Mouse (Mus musculus): ENCODE results near the gene Acss1.

The Acss1 gene

DNA sequence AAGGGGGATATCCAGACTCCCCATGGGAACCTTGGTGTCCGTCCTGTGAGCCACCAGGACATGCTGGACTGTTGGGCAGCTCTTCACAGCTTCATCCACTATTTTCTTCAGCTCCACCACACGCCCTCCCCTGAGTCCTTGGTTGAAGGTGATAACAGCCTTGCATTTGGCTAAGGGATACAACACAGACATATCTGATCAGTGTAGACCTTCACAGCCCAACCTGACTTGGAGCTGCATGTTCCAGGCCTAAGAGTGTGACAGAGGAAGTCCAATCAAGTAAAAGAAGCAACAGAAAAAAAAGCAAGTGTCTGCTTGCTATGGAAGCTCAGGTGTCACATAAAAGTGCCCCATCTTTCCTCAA is 29.9 kb downstream of the Acss1 start:
- no peak for DNase-seq (ENCODE audit: low spot score)

DNA sequence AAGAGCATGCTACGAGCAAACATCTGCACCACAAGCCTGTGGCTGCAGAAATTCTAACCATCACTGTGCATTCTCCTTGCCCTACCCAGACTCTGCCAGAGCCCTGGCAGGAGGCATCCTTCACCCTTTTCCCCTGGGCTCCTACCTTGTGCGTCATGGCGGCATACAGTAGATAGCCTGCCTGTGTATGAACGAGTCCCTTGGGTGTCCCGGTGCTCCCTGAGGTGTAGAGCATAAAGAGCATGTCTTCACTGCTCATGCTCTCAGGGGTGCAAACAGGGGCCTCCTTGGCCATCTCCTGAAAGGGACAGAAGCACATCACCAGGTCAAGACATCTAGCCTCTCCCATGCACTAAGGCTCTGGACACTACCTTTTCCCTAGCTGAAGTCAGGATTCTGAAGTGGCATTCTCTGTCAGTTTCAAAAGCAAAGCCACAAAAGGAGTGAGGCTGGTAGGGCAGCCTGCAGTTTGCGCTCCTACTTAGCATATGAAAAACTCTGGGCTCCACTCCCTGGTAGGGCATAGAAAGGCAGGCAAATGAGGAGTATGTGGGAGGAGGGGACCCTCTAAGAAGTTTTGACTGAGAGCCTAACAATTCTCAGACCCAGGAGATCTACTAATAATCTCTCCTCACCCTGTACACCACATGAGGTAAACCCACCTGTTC is 30.5 kb downstream of the Acss1 start:
- DNase-seq (ENCODE audit: low spot score) = no peak

DNA sequence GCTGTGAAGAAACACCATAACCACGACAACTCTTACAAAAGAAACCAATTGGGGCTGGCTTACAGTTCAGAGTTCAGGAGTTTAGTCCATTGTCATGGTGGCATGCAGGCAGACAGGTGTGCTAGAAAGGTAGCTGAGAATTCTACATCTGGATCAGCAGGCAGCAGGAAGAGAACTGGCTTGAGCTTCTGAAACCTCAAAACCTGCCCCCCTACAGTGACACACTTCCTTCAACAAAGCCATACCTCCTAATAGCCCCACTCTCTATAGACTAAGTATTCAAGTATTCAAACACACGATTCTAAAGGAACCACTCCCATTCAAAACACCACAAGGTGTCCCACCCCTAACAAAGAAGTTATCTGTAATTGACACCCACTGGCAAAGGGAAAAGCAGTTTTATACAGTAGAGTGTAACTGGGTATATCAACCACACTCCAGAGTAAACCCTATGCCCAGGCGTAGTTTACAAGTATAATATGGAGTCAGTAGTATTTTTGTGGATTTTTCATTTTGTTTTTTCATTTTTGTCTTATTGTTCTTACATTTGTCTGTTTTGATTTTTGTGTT is 32.3 kb downstream of the Acss1 start:
- no peak for DNase-seq (ENCODE audit: low spot score)

DNA sequence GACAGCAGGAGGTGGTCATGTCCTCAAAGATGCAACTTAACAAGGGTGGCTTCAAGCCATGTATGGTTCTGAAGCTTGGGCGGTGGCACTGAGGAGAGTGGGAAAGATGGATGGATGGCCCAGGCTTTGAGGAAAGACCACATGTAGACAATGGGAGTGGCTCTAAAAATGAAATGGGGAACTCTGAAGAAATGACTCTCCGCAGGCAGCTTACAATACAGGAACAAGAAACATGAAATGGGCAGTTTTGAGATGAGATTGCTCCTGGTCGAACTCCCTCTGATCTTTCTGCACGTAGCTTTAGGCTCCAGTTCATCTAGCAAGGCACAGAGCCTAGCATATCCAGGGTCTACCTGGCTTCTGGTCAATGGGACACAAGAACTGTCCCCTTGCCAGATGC is 39.0 kb downstream of the Acss1 start:
- DNase-seq (ENCODE audit: low spot score) = no peak

DNA sequence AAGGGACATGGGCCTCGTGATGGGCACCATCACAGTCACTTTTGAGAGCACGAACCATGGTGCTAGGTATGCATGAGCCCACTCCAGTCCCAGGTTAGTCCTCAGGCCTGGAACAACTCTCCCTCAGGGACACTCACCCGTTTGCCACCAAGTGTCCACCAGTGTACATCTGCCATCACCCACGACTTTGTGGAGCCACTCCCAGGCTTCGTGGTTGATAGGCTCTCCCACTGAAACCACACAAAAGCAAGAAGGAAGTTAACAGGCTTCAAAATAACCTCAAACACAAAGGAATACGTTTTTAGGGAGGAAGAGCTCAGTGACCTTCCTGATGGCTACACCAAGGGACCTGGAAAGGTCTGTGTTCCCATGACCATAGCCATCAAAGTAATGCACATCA is 41.2 kb downstream of the Acss1 start:
- no peak for DNase-seq (ENCODE audit: low spot score)

DNA sequence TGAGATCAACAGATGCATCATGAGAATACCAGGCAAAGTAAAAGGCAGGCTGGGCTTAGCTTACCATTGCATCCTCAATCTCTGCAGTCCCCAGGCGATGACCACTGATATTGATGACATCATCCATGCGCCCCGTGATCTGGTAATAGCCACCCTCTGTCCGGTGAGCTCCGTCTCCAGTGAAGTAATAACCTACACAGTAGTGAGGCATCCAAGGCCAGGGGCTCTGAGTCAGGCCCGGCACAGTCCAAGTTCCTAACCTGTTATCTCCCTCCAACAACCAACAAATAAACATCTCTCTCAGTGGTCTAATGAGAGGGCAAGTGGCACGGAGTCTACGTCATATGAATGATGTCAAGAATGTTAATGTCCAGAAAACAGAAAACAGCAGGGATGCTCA is 43.4 kb downstream of the Acss1 start:
- DNase-seq (ENCODE audit: low spot score) = no peak

DNA sequence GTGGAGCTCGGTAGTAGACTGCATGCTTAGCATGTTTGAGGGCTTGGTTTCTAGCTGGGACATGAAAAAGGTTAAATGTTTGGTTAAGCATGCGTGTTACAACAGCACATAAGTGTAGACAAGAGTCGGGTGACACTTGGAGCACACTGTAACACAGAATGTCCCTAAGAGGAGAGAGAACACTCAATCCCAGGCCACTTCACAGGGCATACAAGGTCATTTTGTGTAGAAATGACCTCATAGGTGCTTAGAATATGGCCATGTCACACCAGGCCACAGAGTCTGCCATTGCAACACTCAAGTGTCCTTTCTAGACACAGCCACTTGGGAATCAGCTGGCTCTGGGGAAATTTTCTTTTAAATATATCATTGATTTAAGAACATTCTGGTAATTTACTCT is 44.3 kb downstream of the Acss1 start:
- no peak for DNase-seq (ENCODE audit: low spot score)

DNA sequence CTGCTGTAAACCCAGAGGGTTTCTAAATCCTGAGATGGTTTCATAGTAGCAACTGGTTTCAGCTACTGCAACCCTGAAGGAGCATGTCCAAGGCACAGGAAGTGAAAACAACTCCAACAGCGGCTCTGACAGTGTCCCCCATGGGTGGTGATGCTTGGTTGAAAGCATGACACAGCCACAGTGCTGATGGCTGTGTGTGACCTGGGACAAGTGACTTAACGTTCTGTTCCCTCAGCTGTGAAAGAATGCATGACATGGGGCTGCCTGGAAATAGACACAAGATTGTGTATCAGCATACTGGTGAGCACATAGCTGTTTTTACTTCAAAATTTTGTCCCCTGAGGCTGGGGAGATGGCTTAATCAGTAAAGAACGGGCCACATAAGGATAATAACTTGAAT is 46.6 kb downstream of the Acss1 start:
- no peak for DNase-seq (ENCODE audit: low spot score)

DNA sequence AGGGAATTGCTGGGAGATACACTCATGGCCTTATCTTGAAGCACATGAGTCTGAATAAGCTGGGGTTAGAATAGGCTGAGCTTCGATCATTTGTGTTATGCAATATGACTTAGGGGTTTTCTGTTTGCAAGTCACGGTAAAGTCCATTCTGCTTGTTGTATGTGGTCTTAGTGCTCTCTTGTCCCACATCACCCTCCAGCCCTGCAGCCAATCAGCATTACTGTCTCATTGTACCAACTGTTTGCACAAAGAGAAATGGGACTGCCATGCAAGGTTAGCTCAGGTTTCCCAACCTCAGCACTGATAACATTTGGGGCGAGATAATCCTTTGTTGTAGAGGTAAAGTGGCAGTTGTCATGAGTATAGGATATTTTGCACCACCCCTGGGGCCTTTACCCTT is 58.2 kb downstream of the Acss1 start:
- no peak for DNase-seq (ENCODE audit: low spot score)

DNA sequence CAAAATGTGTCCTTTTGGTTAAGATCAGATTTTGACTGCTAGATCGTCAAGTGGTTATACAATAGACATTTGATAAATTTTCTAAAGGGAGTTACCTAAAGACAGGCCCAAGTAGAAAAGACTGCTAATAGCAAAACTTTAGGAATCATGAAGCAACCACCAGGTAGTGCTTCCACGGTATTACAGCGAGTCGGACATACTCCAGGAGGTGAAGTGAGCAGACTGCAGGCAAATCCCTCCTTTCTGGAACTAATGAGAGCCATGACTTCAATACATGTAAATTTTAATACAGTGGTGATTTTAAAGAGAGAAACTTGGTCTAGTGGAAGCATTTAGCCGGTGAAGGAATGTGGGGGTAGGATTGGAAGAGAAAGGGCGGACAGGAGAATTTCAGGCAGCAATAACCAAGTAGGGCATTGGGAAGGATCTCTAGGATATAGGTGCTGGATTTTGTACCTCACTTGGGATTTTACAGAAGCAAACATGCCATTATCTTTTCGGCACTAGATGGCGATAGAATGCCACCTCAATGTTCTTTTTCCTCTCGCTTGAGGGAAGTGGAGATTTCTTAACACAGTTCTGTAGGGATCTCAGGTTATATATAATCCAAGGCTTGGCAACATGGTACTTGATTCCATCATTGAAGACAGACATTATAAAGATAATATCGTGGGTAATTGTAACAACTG is 59.3 kb downstream of the Acss1 start:
- DNase-seq (ENCODE audit: low spot score) = peak; percentile 91

DNA sequence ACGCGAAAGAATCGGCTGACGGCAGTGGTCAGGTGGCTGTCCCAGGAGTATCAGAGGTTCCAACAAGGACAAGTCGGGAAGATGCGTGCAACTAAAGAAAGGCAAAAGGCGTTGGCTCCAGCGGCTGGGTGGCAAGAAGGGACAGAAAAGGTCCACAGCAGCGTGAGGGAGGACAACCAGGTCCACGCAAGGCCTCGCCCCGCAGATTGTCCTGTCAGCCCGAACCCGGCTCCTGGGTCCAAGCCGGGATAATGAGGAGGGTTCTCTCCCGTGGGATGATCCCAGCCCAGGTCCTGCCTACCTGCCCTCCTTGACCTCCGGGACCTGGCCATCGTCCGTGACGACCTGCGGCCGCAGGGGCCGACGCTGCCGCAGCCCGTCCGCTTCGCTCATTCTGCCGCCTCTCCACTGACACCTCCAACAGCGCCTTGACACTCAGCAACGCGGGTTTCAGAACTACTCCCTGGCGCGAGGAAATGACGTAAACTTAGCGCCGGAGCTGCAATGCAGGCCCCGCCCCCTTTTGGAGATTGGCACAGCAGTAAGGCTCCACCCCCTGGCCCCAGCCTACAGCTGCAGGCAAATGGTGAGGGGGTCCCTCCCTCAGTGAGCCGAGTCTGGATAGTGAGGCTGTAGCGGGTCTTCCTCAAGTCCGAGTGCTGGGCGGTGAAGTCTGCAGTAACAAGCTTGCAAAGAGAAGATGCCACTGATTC is 60.1 kb downstream of the Acss1 start, which contains the start of gene Apmap:
Gene Apmap, minus strand, starts transcription at position 481 of the 713 bp plus-strand sequence.
- DNase-seq (ENCODE audit: low spot score) = peak; percentile 99

DNA sequence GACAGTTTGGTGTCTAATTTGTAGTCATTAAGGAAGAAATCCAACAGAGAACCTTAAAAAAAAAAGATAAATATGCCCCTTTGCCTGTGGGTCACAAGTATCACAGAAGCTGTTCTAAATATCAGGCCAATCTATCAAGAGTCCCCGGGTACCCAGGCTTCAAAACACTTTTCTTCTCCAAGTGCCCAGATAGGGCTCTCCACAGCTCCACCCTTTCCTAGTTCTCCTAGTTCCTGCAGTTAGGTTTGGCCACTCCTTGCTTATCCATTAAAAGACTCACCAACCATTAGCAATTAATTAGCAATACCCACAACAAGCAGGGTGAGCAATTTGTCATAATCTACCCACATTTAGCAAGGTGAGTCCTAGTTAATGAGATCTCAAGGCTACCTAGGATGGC is 61.2 kb downstream of the Acss1 start:
- DNase-seq (ENCODE audit: low spot score) = no peak

DNA sequence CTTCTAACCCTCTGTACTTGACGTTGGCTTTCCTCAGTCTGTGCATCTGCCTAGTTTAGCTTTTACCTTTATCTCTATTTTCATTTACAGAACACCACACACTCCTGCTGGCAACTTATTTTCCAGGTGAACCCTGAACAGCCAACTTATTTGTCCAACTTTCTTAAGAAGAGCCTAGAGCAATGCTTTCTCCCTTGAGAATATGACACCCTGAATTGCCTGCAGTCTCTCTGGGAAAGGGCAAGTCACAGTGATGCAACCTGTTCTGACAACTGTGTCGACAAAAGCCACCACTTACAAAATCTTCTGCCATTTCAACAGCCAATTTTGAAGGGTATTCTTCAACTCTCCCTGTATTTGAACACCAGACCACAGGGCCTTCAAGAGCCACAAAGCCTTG is 63.5 kb downstream of the Acss1 start:
- DNase-seq (ENCODE audit: low spot score) = no peak

DNA sequence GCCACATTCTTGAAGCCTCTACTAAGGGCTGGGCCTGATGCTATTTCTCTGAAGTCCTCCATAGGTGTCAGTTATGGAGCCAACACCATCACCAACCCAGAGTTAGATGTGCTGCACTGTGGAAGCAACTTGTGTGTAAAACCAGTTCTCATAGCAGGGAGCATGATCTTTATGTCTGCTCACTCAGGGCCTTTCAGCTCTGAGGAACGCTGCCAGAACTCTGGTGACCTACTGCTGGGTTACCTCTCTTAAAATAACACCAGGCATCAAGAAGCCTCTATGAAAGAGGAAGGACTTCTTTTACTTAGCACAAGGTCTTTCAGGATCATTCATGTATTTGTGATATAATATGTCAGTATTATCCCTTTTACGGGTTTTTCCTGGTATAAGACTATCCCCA is 66.1 kb downstream of the Acss1 start:
- no peak for DNase-seq (ENCODE audit: low spot score)

DNA sequence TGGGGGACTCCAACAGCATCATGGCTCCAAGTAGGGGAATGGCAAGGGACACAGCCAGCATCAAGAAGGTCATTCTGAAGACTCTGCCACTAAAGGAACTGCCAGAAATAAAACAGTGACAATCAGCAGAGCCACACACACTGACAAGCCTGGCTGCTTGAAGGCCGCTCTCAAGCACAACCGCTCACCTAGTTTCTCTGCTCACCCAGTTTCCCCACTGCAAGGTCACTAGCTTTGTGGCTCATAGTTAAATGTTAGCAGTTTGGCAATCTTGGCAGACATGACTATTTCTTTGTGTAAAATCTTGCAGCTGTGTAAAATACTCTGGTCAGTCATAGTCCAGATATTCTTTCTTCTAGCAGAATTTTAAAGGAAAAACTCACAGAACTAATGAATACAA is 68.0 kb downstream of the Acss1 start:
- DNase-seq (ENCODE audit: low spot score) = no peak

DNA sequence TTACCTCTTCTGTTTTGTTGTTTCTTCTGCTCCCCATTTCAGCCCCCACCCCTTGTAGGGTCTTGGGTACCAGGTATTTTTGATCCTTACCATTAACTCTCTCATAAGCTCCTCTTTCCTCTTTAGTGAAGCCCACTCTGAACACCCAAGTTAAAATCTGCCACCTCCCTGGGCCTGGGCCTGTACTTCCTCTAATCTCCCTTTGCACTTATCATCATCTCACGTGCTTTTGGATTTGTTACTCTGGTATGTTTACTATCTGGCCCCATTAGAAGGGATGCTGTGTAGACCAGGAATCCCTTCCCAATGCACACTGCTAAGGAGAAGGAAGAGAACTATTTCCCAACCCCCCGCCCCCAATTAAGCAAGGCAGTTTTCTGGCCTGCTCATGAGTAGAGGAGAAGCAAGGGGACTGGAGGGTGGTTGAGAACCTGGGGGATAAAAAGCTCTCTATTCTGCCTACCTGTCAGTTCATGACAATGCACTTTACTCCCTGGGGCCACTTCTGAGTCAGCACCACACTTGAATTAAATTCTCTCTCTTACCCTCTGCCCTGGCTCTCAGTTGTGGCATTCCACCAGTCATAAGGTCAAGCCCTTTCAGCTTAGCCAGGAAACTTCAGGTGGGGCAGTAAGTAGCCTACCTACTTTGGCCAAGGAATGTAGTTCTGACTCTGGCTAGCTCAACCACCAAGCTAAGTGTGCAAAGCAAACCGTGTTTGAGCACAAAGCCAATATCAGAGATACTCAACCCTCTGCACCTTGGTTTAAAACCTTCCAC is 72.7 kb downstream of the Acss1 start:
- DNase-seq (ENCODE audit: low spot score) = no peak

DNA sequence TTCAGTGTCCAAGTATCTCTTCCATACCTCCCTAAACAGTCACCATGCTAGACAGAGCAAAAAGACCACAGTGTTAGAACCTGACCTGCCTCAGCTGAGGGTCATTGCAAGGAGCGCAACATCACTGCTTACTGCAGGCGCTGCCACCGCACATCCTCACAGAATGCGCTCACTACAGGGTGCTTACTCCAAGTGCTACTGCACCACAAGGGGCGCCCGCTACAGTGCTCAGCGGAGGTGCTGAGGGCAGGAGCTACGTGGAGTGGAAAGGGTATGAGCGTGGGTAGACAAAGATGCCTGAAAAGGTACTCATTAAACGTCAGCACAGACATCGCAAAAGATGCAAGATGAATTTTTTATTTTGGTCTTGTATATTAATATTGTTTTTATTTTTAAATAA is 79.2 kb downstream of the Acss1 start:
- DNase-seq (ENCODE audit: low spot score) = no peak

DNA sequence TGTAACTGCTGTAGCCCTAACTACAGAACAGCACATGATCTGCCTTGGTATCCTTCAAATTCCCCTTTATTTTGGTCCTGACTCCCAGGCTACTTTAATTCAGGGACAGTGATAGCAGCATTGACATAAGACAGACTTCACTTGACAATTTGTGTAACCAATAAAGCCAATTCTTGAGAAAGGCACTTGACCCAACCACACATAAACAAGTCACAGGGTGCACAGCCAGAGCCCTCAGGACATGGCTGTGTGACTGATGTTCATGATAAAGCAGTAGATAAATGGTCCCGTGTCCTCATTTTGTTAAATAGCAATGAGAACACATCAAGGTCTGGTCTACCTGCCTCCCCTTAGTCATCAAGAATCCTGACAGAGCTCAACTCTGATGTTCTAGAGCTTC is 88.7 kb downstream of the Acss1 start:
- DNase-seq (ENCODE audit: low spot score) = no peak

DNA sequence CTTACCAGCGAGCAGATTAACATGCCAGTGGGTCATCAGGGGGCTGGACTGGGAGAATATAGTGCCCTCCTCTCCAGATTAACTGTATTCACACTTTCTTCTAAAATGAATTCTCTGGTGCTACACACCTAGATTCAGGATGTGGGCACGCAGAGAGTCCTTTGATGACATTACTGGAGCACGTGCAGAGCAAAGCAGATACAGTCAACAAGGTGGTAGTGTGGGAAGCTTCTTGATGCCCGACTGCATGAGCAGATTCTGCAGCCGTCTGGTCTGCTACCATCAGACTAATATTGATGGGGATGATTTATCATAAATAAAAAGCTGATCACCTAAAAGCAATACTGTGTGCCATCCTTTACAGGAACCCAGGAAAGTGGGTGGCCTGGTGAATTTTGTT is 89.7 kb downstream of the Acss1 start:
- DNase-seq (ENCODE audit: low spot score) = no peak

DNA sequence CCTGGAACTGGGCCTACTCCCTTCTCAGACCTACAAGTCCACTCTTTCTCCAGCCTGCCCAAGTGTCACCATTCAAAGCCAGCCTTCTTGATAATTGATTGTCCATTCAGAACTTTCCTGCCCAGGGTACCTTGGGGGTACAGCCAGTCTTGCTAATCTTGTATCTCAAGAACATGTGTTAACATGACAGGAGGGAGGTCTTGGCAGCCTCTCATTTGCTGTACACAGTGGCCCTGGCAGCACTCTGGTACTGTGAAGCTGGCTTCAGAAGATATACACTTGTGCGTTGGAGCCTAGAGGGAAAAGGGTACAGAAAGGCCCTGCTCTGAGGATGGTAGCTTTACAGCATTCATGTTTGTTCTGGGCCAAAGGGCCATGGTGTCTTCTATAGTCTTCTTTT is 92.0 kb downstream of the Acss1 start:
- DNase-seq (ENCODE audit: low spot score) = no peak

DNA sequence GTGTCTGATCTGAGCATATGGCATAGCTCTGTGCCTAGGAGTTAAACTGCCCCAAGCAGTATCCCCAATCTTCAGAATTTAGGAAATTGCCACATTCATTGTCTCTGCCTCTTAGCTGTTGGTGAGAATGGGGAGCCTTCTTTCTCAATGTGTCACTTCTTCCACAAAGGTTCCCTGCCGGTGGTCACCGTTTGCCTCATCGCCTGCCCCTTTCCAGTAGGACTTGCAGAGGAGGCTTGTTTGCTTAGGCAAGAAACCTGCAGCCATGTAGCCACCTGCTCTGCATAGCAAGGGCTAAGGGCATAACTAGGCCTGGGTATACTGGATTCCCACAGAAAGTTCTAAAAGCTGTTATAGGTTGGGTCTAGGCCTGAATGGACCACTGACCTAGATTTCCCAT is 95.8 kb downstream of the Acss1 start:
- DNase-seq (ENCODE audit: low spot score) = no peak

DNA sequence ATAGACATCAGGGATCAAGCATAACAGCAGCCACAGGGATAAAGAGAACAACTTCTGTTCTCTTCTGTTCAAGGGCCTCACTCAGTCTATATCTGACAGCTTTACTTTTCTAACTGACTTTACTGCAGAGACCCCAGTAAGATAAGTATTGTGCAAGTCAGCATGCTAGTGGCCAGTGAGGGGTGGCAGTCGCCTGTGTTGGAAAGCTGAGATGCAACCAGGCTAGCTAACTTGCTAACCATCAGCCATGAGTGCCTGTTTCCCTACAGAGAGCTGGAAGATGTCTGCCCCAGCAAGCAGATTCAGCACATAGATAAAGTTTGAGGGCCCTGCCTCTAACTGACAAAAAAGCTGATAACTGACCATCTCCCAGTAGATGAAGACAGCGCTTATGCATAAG is 97.5 kb downstream of the Acss1 start:
- DNase-seq (ENCODE audit: low spot score) = no peak
